Mouse (Mus musculus) left cerebral cortex, postnatal 14 days (tissue): ENCODE measurements around the gene Lmo3. TPM values are rescaled to one million over a fixed set of nuclear protein-coding genes. Genes with fewer than 3 reads are reported as not detected.

Experiments used
- DNase-seq, 2 experiments: peaks; one replicate each; pipeline ENCODE4 v3.0.0; 2021 to 2022; ENCODE audit warnings: low spot score in 2 of 2, mixed read lengths in 1 of 2
- intact Hi-C: fragments of 180-260 bp; cut with DNase I; formaldehyde crosslinking; loops from one replicate; pipeline ENCODE4 v1.15.1; 2025
- total RNA-seq, 2 experiments: library from RNA; stranded (reverse); gene quantifications; 2 replicates each; pipeline ENCODE4 v1.2.3; 2021

Lmo3 gene
- total RNA-seq, 2 experiments from 2014 or later: 145 to 192 TPM

DNA sequence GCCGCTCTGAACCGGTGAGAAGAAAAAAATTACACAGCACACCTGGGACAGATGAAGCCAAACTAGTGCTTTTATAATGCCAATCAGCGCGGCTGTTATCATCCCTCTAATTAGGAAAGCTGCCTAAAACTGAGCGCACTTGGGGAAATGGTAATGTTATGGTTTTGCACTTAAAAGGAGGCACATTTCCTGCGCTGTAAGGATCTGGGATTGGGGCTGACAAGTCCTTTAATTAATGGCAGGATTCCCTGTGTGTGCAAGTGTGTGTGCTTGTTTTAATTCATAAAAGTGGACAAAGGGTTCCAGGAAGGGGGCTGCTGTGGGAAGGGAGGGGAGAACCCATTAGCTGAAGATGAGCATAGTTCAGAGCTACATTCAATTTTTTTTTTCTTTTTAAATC is 154.4 kb downstream of the Lmo3 start:
- intact Hi-C loops: loop anchor here (10.0 kb wide), 1 partner anchor 673 kb away; the partner anchor contains the start of gene Dera
- DNase-seq: no peak

DNA sequence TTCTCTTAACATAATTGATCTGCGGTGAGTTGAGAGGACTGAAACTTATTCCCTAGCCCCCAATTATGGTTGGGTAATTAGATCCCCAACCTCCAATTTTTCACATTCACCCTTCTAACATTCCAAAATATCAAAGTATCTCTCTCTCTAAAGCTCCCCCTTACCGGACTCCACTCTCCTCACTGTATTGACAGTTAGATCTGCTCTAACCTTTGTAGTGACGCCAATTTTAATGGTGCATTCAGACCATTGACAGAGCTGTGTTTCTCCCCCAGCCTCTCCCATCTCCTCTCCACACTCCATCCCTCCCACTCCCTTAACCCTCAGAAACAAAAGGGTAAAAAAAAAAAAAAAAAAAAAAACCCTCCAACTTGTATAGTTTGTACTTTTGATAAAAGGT is 154.9 kb downstream of the Lmo3 start:
- no peak for DNase-seq
- intact Hi-C loops: loop anchor here (10.0 kb wide), 1 partner anchor 672 kb away; the partner anchor contains the start of gene Dera

DNA sequence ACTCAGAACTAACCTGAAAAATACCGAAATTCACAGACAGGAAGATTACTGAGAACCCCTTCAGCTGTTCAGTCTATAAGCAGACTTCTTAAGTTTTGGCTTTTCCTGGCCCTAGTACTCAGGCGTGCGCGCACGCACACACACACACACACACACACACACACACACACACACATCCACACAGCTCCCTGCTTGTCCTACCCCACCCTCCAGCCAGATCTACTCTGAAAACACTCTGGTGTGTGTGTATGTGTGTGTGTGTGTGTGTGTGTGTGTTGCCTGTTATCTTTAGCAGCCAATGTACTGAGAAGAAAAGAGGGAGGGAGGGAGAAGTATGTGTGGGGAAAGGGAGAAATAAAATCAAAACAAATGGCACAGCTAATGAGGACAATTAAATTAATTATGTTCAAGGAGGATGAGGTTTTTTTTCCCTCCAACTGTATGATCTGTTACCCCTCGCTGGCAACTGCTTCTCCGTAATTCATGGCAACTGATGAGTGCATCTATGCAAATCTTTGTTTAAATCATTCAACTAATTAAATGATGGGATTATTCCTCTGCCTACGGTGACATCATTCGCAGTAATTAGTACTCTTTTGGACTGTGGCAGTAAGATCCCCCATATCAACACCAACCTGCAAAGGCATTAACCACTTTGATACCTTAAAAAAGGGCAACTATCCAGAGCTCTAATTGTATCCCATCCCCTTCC is 157.1 kb downstream of the Lmo3 start:
- intact Hi-C loops: loop anchor here (5.0 to 10.0 kb wide), 2 partner anchors 252 to 670 kb away; partner anchors contain the start of gene Dera

DNA sequence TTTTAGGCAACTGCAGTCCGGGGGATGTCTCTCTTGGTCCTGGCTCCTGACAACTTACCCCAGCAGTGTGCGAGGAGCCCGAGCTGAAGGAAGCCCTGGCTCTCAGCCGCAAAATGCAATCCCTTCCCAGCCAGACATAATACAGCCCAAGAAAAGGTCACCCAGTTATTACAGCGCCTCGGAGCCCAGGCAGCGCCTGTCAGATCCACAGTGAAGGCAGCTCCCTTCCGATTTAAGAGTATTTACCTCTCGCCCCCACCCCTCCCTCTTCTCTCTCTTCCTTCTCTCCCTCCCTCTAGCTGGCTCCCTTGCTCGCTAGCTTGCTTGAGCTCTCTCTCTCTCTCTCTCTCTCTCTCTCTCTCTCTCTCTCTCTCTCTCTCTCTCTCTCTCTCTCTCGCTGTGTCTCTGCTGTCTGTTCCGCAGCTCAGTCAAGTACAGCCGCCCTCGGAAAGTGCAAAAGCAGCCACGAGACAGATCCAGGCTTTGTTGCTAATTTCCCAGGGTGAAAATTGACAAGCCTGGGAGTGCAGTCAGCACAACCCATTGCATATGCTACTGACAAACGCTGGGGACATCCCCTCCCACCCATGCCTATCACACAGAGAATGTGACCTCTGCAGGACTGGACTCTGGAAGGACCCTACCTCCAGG is 159.0 kb downstream of the Lmo3 start:
- intact Hi-C loops: loop anchor here (5.0 to 10.0 kb wide), 2 partner anchors 250 to 668 kb away; partner anchors contain the start of gene Dera
- peak; percentile 64 to 67 for DNase-seq

More for the DNA sequence above, 157.1 kb downstream of the Lmo3 start:
- peak in 1 of 2 experiments; percentile 57 for DNase-seq

DNA sequence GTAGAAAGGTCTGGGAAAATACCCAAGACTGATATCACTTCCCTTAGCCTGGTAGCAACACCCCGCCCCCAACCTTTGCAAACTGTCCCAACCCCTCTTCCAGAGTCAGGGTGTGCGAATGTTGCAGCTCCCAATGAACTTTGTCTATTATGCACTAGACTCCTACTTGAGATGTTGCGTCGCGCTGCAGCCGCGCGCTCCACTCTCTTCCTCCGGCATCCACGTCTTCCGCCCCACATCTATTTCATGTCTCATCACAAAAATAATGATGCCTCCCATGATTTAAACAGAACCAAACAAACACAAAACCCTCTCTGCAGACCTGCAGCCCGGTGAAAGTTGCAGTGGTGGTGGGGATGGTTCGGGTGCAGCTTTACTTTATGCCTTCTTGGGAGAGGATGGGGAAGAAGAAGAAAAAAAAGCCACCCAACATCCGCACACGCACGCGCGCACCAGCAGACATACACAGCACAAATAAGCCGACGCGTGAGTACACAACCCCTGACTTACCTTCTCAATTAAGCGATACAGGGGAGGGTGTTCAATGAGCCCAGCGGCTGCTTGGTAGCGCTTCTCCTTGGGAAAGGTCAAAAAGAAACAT is 159.7 kb downstream of the Lmo3 start:
- intact Hi-C loops: loop anchor here (5.0 to 10.0 kb wide), 2 partner anchors 250 to 667 kb away; partner anchors contain the start of gene Dera
- DNase-seq: peak in 1 of 2 experiments; percentile 34

DNA sequence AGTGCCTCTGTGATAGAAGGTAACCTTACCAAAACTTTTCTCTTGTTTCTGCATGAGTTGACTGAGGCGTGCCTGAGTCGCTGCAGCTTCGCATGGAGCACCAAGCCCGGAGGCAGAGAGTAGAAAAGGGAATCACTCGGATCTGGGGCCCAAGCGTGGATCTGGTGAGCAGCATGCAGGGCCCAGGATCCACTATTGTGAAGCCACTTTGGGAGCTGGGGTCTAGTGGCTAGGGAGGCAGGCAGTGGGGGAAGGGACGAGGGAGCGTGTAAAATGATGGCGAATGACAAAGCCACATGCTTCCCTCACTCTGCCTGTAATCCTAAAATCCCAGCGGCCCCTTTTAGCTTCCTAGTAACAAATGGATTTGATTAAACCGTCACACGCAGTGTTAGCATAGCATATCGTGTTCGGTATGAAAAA is 160.6 kb downstream of the Lmo3 start:
- intact Hi-C loops: loop anchor here (5.0 to 10.0 kb wide), 2 partner anchors 249 to 666 kb away; partner anchors contain the start of gene Dera
- peak; percentile 39 to 48 for DNase-seq

DNA sequence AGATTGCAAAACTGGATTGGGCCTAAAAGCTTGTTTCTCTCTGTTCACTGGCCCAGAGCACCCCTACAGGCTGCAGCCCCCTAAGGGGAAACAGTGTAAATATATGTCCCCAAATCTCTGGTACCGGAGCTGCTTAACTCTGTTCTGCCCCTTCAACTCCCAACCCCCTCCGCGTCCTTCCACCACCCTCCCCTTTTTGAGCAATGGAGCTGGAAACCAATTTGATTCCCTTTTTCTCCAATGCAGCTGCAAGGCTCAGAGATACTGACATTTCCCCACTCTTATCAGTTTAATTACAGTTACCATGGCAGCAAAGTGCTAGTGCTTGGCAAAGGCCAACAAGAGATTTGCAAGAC is 161.3 kb downstream of the Lmo3 start:
- DNase-seq: no peak

DNA sequence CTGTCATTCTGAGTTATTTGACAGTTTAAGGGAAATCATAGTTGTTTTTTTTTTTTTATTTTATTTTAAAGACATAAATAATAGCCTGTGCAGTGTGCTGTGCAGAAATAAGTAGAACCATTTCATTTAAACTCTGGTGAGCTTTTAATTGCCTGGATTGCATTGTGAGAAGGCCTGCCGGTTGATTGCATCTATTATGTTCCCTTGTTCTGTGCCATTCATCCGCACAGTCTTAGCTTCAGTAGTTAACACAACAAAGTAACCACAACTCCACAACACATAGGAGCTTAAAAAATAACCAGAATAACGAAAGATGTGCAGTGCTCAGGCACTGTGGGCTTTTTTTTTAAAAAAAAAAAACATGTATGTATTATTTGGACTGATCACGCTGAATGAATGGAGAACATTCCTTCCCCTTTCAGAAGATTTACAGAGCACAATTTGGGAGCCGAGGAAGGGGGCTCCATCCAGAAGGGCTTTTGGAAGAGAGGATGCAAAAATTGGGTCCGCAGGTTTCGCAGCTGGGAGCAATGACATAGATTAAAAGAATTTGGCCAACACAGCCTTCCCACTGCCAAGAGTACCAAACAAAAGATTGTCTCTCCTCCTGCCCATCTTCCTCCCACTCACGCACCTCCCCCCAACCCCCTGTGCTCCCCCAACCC is 161.8 kb downstream of the Lmo3 start:
- intact Hi-C loops: loop anchor here (5.0 to 10.0 kb wide), 2 partner anchors 248 to 665 kb away; partner anchors contain the start of gene Dera
- no peak for DNase-seq

More for the DNA sequence above, 161.3 kb downstream of the Lmo3 start:
- intact Hi-C loops: loop anchor here (5.0 to 10.0 kb wide), 2 partner anchors 248 to 666 kb away; partner anchors contain the start of gene Dera

DNA sequence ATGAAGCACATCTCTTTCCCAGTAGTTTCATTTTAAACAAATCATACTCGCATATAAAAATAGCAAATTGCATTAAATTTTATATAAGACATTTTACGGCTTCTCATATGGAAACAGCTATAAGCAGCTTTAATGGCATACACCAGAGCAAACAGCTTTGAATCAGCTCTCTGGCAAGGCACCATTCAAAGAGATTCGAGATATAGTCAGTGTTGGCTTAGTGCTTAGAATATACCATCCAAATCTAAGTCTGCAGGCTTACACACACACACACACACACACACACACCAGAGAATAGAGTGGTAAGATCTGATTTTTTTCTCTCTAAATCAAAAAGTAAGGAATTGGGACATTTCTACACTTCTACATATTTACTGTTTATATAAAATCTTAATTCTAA is 169.7 kb downstream of the Lmo3 start:
- intact Hi-C loops: no loop called here
- DNase-seq: peak in 1 of 2 experiments; percentile 63

DNA sequence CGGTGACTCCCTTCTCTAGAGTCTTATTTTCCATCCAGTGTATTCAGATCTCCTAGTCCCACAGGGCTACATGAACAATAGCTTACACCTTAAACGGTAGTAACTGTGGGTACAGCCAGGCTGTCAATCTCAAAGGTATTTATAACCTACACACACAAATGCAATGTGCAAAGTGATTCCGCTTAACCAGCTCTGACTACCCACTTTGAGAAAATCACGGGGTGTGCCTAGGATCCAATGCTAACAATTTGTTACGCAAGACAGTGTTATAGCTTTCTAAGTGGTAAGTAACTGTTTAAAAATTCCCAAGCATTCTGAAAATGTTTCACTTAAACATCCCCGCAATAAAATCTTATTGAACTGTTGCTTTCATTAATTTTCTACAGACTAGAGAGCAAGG is 179.7 kb downstream of the Lmo3 start:
- intact Hi-C loops: no loop called here
- no peak for DNase-seq

DNA sequence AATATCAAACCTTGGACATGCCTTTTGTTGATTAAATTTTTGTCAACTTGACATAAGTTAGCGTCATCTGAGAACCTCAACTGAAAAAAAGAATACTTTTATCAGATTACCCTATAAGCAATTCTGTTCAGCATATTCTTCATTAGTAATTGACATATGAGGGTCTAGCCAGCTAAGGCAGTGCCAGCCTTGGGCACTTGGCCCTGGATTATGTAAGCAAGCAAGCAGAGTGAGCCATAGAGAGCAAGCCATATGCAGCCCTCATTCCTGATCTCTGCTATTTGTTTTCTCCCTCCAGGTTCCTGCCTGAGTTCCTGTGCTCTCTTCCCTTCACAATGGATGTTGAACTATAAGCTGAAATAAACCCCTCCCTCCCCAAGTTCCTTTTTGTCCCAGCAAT is 182.9 kb downstream of the Lmo3 start:
- intact Hi-C loops: no loop called here
- DNase-seq: no peak

DNA sequence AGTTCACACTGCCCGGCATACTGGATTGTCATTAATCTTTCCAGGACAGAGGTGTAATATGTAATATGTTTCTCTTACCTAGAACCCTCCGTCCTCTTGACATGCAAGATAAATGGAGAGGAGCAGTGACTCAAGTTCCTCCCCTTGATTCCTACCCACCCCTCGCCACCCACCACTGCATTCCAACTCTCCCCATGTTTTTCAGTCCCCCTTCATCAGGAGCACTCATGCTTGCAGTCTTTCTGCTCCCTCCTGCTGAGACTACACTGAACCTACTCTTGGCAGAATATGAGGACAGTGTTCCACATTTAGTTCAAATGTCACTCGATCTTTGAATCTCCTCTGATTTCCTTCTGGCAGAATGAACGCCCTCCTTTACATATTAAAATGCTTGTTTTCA is 190.7 kb downstream of the Lmo3 start:
- DNase-seq: no peak
- intact Hi-C loops: no loop called here

DNA sequence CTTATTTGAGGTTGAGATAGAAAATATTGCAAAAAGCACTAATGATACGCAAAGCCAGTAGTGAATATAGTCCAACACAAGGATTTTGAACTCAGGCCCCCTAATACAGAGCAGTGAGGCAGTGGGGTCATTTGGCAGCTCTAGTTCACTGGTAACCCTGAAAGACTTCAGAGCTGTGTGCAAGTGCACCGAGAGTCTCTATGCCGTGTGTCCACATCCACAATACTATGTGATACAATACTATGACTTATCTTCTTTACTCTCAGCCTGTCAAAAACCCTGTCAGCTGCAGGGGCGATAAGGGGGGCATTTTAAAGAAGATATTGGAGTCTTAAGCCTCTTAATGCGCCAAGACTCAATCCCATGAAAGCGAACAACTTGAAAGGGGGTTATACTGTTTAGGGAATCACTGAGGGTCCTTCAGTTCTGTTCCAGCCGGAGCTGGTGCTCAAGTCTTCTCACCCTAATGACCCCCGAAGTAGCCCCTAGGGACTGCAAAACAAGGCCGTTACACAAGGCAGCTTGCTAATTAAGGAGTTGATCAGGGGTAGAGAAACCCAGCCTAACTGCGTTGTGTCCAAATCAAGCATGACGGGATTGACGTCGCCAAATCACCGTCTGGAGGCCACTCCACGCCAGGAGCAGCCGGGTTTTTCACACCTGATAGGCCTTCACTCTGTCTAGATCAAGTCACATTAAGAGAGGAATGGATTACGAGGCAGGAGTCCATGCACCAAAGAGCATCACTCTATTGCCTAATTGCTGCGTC is 193.4 kb downstream of the Lmo3 start:
- intact Hi-C loops: no loop called here
- no peak for DNase-seq

DNA sequence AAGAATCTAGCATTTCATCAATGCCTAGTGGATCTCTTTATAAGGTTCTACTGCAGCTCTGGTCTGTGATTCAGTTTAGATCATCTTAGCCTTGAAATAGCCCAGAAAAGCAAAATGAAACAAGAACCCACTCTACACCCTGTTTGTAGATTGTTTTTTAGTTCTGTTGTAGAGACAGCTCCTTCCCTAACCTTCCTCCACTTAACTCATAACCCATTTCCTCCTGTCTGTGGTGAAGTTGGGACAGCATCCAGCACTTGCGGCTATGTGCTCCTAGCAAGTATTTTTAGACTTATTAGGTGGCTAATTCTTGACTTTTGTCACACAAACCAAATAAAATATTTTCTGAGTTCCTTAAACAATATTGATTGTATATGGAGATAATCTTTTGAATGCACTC is 198.6 kb downstream of the Lmo3 start:
- intact Hi-C loops: no loop called here

DNA sequence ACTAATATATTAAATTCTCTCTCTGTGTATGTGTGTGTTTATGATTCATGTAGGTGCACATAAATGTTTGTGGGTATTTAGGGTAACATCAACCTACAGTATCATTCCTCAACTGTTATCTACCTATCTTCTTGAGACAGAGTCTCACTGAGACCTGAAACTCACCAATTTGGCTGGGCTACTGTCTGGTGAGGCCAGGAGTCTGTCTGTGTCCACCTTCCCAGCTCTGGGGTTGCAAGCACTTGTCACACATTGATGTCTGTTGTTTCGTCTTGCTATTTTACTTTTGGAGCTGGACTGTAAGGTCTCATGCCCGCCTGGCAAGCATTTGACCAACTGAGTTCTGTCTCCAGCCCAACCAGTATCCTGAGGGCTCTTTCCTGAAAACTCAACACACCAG is 210.6 kb downstream of the Lmo3 start:
- no peak for DNase-seq
- intact Hi-C loops: no loop called here

More for the DNA sequence above, 198.6 kb downstream of the Lmo3 start:
- DNase-seq: no peak

DNA sequence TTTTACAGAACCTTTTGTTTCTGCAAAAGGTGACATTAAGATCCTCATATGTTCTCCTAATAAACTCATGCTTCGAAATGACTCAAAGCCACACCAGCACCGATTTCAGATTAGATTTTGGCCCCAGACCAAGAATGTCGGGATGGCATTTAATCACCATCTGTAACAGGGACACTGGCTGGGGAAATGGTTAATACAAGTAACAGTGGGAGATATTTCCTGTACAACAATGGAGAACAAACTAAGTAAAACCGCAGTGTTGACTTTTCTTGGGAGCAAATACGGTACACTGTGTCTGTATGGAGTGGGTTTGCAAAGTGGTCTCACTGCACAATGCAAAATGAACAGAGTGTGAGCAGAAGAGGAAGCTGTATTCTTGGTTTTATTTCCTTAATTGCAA is 217.7 kb downstream of the Lmo3 start:
- intact Hi-C loops: no loop called here
- no peak for DNase-seq

DNA sequence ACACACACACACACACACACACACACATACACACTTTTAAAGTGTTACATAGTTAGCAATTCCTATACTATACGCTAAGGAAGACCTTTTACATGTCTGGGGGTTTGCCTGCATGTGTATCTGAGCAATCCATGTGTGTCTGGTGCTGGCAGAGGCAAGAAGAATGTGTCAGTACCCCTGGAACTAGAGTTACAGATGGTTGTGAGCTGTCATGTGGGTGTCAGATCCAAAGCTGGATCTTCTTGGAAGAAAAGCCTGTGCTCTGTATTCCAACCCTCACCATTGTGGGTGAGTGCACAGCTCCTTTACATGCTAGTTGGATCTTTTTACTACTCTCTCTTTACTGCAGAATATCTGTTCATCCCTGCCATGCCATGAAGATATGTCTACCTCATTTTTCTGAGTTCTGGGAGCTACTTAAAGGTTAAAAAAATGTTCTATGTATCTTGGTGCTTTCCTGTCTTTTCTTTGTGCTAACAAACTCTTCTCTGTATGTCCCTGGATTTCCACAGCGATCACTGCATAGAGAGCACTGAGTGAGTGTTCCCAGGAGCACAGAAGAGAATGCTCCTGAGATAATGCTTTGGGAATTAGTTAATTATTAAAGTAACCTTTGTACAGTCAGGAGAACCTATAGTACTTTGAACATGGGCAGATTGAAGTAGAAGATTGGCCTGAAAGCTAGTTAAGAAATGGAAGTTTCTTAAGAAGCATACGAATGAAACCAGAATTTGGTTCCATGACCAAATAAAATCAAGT is 231.0 kb downstream of the Lmo3 start:
- peak in 1 of 2 experiments; percentile 22 for DNase-seq
- intact Hi-C loops: no loop called here

DNA sequence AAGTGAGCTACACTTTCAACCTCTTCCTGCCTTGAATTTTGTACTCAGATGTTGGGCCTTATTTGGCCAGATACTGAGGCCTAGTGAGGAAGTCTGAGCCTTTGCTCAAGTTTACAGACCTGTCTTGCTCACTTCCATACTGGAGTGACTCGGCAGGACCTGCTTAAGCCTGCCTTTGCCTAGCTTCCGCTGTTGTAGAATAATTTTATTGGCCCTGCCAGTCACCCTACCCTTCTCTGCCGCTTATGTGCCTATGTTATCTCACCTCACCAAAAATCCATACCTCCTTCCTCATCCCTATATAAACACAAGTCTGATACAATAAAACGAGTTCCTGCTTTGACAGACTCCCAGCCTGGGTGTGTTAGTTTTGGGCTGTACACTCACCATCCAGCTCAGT is 235.2 kb downstream of the Lmo3 start:
- intact Hi-C loops: no loop called here
- no peak for DNase-seq
